In the genomic region with DNA sequence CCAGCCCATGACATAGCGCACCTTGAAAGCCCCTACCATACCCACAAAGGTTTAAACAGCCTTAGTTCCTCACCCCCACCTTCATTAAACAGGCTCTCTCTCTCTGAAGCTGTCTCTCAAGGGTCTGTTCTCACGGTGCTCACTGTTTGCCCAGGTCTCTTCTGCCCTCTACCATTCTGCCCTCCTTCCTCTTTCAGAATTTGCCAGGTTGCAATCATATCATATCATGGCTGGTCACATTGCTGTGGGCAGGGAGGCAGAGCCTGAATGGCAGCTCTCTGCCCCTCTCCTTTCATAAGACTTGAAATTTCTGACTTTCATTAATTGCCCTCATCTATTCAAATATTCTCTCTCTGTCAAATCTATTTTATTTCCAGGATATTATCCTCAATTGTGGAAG, we compare ENCODE assay signal across 35 mouse cellular contexts.
"Had no signal": no experiment of that assay in that cellular context is flagged by ENCODE, and none has a peak within 500 bp of the region (broad histone marks: within the 10 kb centered on the region; RNA-seq: fewer than 3 reads in every experiment).

No protein-coding gene starts in this region.

- H3K4me3 ChIP-seq: heart, embryonic 10.5 days; heart, embryonic 12.5 days; heart, embryonic 13.5 days; heart, embryonic 15.5 days; hindbrain, embryonic 10.5 days; hindbrain, embryonic 12.5 days; hindbrain, embryonic 13.5 days; hindbrain, embryonic 15.5 days; intestine, embryonic 15.5 days; kidney, embryonic 15.5 days; layer of hippocampus, adult 2 months; left cerebral cortex, adult 2 months had no signal

- H3K4me2 ChIP-seq: heart, embryonic 11.5 days; heart, embryonic 12.5 days; heart, embryonic 13.5 days; heart, embryonic 15.5 days; hindbrain, embryonic 12.5 days; hindbrain, embryonic 13.5 days; hindbrain, embryonic 14.5 days; hindbrain, embryonic 15.5 days; intestine, embryonic 15.5 days; kidney, embryonic 15.5 days had no signal

- H3K36me3 ChIP-seq: heart, embryonic 10.5 days; heart, embryonic 12.5 days; heart, embryonic 13.5 days; heart, embryonic 15.5 days; hindbrain, embryonic 10.5 days; hindbrain, embryonic 12.5 days; hindbrain, embryonic 13.5 days; hindbrain, embryonic 15.5 days; intestine, embryonic 15.5 days; kidney, embryonic 15.5 days had no signal

- H3K27ac ChIP-seq: heart, embryonic 10.5 days; heart, embryonic 13.5 days; heart, embryonic 15.5 days; hindbrain, embryonic 10.5 days; hindbrain, embryonic 12.5 days; hindbrain, embryonic 13.5 days; hindbrain, embryonic 14.5 days; hindbrain, embryonic 15.5 days; hindbrain, postnatal 0 days; intestine, embryonic 15.5 days; kidney, embryonic 15.5 days; kidney, postnatal 0 days; layer of hippocampus, adult 2 months; left cerebral cortex, adult 2 months had no signal

- H3K4me1 ChIP-seq: heart, embryonic 10.5 days; heart, embryonic 12.5 days; heart, embryonic 13.5 days; heart, embryonic 15.5 days; hindbrain, embryonic 10.5 days; hindbrain, embryonic 12.5 days; hindbrain, embryonic 13.5 days; hindbrain, embryonic 15.5 days; intestine, embryonic 15.5 days; kidney, embryonic 15.5 days had no signal

- H3K9me3 ChIP-seq: heart, embryonic 10.5 days; heart, embryonic 12.5 days; heart, embryonic 13.5 days; heart, embryonic 15.5 days; hindbrain, embryonic 10.5 days; hindbrain, embryonic 12.5 days; hindbrain, embryonic 13.5 days; hindbrain, embryonic 15.5 days; intestine, embryonic 15.5 days; kidney, embryonic 15.5 days had no signal

- H3K9ac ChIP-seq: heart, embryonic 12.5 days; heart, embryonic 13.5 days; heart, embryonic 15.5 days; hindbrain, embryonic 12.5 days; hindbrain, embryonic 13.5 days; hindbrain, embryonic 14.5 days; hindbrain, embryonic 15.5 days; intestine, embryonic 15.5 days; kidney, embryonic 15.5 days had no signal

- ATAC-seq: hindbrain, embryonic 16.5 days; hindbrain, postnatal 0 days; inflammation-experienced regulatory T-cells, adult 6 months; intestine, embryonic 15.5 days; intestine, embryonic 16.5 days; intestine, postnatal 0 days had no signal

- DNase-seq: heart, postnatal 10 days; heart, postnatal 14 days; heart, postnatal 4 days; kidney, adult 11 months; kidney, adult 18-20 months; kidney, adult 2 months; kidney, adult 8-10 months; kidney, adult 9 months; kidney, postnatal 10 days; kidney, postnatal 14 days; kidney, postnatal 25 days; kidney, postnatal 36 days; kidney, postnatal 4 days; layer of hippocampus, adult 9-11 months; layer of hippocampus, postnatal 36 days had no signal

- H3K27me3 ChIP-seq: heart, embryonic 12.5 days; heart, embryonic 13.5 days; heart, embryonic 15.5 days; hindbrain, embryonic 12.5 days; hindbrain, embryonic 15.5 days; intestine, embryonic 15.5 days; kidney, embryonic 15.5 days had no signal
